Mouse (Mus musculus) heart, embryonic 11.5 days (tissue): ENCODE data around the gene Syt8. TPM values are rescaled to one million over a fixed set of nuclear protein-coding genes. Genes with fewer than 3 reads are reported as not detected.

ENCODE experiments used
- ATAC-seq: fragments of 200-750 bp; cut with Nextera tagmentation; replicated peaks from 2 replicates; pipeline ENCODE4 v1.8.0; 2017; ENCODE audit warnings: moderate library complexity; ENCODE audit not compliant: insufficient number of reproducible peaks, low FRiP score, low TSS enrichment
- H3K27ac ChIP-seq: fragments of 300-500 bp; sonication (generic); 2 replicates; pipeline ENCODE4 v1.5.1; 2014; ENCODE audit warnings: mild to moderate bottlenecking, low read depth, low read length
- H3K27me3 ChIP-seq: fragments of 300-500 bp; sonication (generic); 2 replicates; pipeline ENCODE4 v1.6.1; 2014; ENCODE audit warnings: mild to moderate bottlenecking, low read length, mixed read lengths; ENCODE audit not compliant: control insufficient read depth, insufficient read depth
- H3K36me3 ChIP-seq: fragments of 300-500 bp; sonication (generic); 2 replicates; pipeline ENCODE4 v1.6.1; 2014; ENCODE audit warnings: mild to moderate bottlenecking, low read length, moderate library complexity, mixed read lengths; ENCODE audit not compliant: control insufficient read depth, insufficient read depth
- H3K4me1 ChIP-seq: fragments of 300-500 bp; sonication (generic); 2 replicates; pipeline ENCODE4 v1.6.1; 2014; ENCODE audit warnings: low read length; ENCODE audit not compliant: control insufficient read depth, insufficient read depth
- H3K4me2 ChIP-seq: fragments of 300-500 bp; sonication (generic); 2 replicates; pipeline ENCODE4 v1.6.1; 2014; ENCODE audit warnings: mild to moderate bottlenecking, moderate library complexity
- H3K4me3 ChIP-seq: fragments of 300-500 bp; sonication (generic); 2 replicates; pipeline ENCODE4 v1.5.1; 2014; ENCODE audit warnings: low read depth, low read length
- H3K9ac ChIP-seq: fragments of 300-500 bp; sonication (generic); 2 replicates; pipeline ENCODE4 v1.6.1; 2014; ENCODE audit warnings: mild to moderate bottlenecking, low read depth, low read length, moderate library complexity
- H3K9me3 ChIP-seq: fragments of 300-500 bp; sonication (generic); replicated peaks from 2 replicates; pipeline ENCODE4 v1.6.1; 2016; ENCODE audit warnings: low read length; ENCODE audit not compliant: control insufficient read depth
- WGBS: fragments of 180-500 bp; shearing (Covaris S2); extraction: QIAGEN DNeasy Blood & Tissue Kit; methylation state at CpG from one replicate; pipeline ENCODE4 v1.1.7; 2014; ENCODE audit not compliant: insufficient replicate concordance; 5-methylcytosine and 5-hydroxymethylcytosine counted together
- polyA plus RNA-seq: library from polyadenylated mRNA; unstranded; fragments of >200 nt; fragmentation: Nextera tagmentation; extraction: Ambion mirVana; gene quantifications from 2 replicates; pipeline ENCODE4 v1.2.1, GENCODE M21; 2014

The Syt8 gene
- 0.26 and 0.31 TPM in 2 replicates for polyA plus RNA-seq

DNA sequence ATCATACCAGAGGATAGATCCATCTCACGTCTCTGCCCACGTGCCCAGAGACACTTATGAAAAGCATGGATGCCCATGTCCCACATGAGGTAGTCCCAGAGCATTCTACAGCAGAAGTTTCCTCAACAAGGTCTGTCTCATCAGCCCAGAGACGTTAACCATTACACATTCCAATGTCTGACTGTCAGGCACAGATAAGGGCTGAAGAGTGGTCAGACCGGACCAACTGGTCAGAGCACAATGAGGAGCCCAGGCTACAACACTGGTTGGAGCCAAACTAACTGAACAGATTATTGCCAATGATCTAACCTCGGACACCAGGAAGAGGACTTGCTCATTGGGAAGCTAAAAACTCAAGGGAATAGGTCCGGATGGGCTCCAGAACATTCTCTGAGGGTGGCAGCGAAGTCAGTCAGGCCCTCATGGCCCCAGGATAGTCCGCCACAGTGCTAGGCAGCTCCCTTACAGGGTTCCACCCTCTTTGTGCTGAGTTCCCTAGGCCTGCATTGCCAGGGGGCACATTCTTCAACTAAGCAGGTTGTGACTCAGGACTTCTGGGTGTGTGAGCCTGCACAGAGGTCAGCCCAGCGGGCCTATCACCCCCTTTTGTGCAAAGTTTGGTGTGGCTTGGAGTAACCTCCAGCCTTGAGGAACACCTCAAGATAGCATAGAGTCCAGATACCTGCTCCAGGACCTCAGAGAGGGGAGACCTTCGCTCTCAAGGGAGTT, at the start of gene Syt8:
Syt8 (plus strand) TSS at position 714 of the 729 bp plus-strand sequence.
- no peak within 1 kb of the TSS for H3K4me2 ChIP-seq
- H3K27me3 ChIP-seq: no peaks in the 10 kb centered on the region
- no peak for ATAC-seq
- H3K9me3 ChIP-seq: no peaks in the 10 kb centered on the region
- 61% methylated on average over 10 of the region's 10 CpGs for WGBS
- H3K9ac ChIP-seq: peak within 1 kb of the TSS; percentile 48; the same call in 1 of the 2 replicates
- H3K4me3 ChIP-seq: no peak within 1 kb of the TSS
- H3K27ac ChIP-seq: 0 out of 2 replicates have a peak within 1 kb of the TSS, but pooled peaks have one; percentile 47
- H3K36me3 ChIP-seq: no peaks in the 10 kb centered on the region
- peaks cover 24% of the 10 kb centered on the region for H3K4me1 ChIP-seq

DNA sequence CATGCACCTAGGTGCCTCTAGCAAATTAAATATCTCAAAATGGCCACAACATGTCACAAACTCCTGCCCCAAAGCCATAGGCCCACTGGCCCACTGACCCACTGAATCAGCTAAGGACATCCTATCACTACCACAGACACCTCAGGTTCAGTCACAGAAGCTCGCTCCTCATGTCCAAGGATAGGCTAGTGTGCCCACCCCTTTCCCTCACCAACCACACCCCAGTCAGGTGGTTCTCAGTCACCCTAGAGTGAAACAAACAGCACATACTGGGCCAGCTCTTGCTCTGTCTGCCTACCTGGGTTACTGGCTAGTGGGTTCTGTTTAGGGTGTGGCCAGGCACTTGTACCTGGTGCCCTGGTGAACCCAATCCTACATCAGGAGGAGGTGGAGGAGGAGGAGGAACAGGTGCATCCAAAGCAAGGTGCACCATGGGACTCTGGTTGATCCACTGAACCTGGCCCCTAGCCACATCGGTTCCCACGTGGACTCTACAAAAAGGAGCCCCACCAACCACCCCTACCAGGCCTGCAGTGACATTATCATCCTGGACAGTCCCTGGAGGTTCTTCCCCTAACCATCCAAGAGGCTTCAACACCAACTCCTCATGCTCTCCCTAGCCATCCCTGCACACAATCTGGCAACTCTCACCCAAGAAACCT, 48.8 kb upstream of the Syt8 start:
- H3K4me3 ChIP-seq: peak overlapping the region; percentile 91
- ATAC-seq: no peak
- peak overlapping the region; percentile 97 for H3K9ac ChIP-seq
- H3K4me2 ChIP-seq: peak overlapping the region; percentile 98
- no peaks in the 10 kb centered on the region for H3K27me3 ChIP-seq
- WGBS: 74% methylated on average over 3 of the region's 3 CpGs
- H3K9me3 ChIP-seq: no peaks in the 10 kb centered on the region
- H3K36me3 ChIP-seq: peaks cover 31% of the 10 kb centered on the region
- peaks cover 17% of the 10 kb centered on the region for H3K4me1 ChIP-seq
- H3K27ac ChIP-seq: peak overlapping the region; percentile 75; the same call in 1 of the 2 replicates

DNA sequence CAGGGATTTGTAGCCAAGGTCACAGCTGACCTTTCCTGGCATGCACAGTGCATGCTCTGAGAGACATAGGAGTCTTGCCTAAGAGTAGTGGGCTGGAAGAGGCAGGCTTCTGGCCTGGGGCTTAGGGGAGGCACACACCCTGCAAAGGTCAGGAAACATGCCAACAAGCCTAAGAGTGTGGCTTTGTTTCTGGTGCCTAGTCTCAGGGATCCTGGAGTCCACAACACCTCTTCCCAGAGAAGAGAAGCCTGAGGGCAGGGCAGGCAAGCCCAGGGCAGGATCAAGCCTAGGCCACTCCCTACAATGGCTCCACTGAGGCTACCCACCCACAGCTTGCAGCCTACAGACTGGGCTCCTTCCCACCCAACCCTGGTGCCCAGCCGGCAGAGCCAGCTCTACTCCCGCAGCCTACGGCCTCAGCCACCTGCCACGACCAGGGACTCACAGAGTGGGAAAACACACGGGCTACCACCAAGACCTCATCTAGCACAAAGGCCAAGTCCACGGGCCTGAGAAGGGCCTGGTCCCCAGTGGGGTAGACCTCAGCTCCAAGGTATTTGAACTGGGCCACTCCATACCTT, 47.9 kb upstream of the Syt8 start:
- Histone ChIP-seq H3K27me3 (no peaks in the 10 kb centered on the region), H3K9me3 (no peaks in the 10 kb centered on the region), H3K9ac (peak overlapping the region; percentile 97), H3K4me1 (peaks cover 17% of the 10 kb centered on the region), H3K36me3 (peaks cover 25% of the 10 kb centered on the region), H3K4me2 (peak overlapping the region; percentile 98), H3K4me3 (peak overlapping the region; percentile 91), H3K27ac (peak overlapping the region; percentile 75)
- 0 out of 2 replicates have a peak, but pooled peaks have one; percentile 37 for ATAC-seq
- WGBS: 50% methylated on average over 6 of the region's 6 CpGs

DNA sequence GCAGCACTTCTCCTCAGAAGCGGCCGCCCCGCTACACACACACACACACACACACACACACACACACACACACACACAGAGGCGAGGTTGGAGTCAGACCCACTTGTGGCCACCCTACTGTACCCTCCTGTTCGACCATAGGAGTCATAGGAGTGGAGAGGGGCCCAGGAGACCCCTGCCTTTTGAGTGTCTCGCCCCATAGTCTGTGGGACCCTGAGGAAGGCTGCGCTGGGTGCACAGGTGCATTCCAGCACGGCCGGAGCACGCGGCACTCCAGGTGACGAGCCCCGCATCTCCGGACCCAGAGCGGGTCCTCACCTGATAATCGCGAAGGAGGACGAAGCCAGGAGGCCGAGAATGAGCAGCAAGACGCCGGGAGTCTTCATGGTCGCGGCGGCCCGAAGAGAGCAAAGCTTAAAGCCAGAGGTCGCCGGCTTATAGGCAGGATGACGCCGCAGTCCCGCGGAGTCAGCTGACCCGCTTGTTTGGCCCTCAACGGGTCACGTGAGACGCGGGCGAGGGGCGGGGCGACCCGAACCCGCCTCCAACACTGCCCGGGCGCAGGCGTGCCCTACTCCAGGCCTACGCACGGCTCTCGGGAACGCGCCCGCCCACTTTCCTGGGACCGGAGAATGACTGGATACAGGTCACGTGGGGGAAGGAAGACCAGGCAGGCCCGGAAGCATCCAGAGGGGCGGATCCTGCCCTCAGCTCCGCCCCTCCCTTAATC, 47.1 kb upstream of the Syt8 start, which contains the start of gene Ctsd:
Ctsd (minus strand) TSS at position 620 of the 730 bp plus-strand sequence.
- Histone ChIP-seq H3K9ac (peak within 1 kb of the TSS; percentile 97), H3K27ac (peak within 1 kb of the TSS; percentile 75), H3K36me3 (peaks cover 16% of the 10 kb centered on the region), H3K27me3 (no peaks in the 10 kb centered on the region), H3K4me2 (peak within 1 kb of the TSS; percentile 98), H3K9me3 (no peaks in the 10 kb centered on the region), H3K4me3 (peak within 1 kb of the TSS; percentile 91), H3K4me1 (peaks cover 17% of the 10 kb centered on the region)
- peak; percentile 93 for ATAC-seq
- under 1% methylated on average over 55 of the region's 55 CpGs for WGBS

DNA sequence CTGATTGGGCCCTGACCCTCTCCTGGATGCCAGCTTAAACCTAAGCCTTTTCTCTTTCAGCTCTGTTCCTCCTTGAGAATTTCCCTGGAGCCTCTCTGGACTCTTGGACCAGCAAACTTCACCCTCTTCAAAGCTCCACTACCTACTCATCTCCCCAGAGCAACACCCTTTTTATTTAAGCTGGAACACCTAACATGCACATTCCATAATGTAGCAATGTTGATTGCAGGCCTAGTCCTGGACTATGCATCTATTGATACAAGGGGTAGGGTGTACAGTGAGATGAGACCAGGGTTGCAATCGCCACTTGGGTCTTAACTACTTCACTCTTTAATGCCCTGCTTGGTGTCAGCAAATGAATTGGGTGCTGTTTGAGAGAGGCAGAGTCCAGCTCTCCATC, 46.5 kb upstream of the Syt8 start:
- peak overlapping the region; percentile 30; the same call in 1 of the 2 replicates for H3K27ac ChIP-seq
- H3K4me2 ChIP-seq: peak overlapping the region; percentile 98
- ATAC-seq: no peak

DNA sequence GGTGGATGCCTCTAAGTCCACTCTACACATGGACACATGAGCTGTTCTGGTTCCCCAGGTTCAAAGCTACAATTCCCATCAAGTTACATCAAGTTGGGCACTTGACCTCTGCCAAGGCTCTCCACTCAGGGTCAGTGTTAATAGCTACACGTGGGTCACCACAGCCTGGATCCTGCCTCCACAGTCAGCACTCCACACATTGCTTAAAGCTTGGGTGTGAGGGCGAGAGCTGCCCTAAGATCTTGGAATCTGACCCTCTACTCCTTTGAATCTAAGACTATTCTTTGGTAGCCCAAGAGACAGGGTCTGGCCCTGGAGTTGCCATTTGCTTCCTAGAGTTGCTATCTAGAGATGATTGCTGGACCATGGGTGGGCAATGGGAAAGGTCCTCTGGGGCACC, 45.9 kb upstream of the Syt8 start:
- H3K9ac ChIP-seq: no peak overlapping the region
- peaks cover 17% of the 10 kb centered on the region for H3K4me1 ChIP-seq
- no peaks in the 10 kb centered on the region for H3K27me3 ChIP-seq
- peak overlapping the region; percentile 30; the same call in 1 of the 2 replicates for H3K27ac ChIP-seq
- no peak overlapping the region for H3K4me3 ChIP-seq
- 87% methylated on average over 2 of the region's 2 CpGs for WGBS
- H3K4me2 ChIP-seq: no peak overlapping the region
- ATAC-seq: no peak
- peaks cover 8% of the 10 kb centered on the region for H3K36me3 ChIP-seq
- H3K9me3 ChIP-seq: no peaks in the 10 kb centered on the region

More for the DNA sequence above, 46.5 kb upstream of the Syt8 start:
- Histone ChIP-seq H3K9ac (0 out of 2 replicates have a peak overlapping the region, but pooled peaks have one; percentile 23), H3K4me1 (peaks cover 17% of the 10 kb centered on the region), H3K4me3 (peak overlapping the region; percentile 91), H3K27me3 (no peaks in the 10 kb centered on the region), H3K9me3 (no peaks in the 10 kb centered on the region), H3K36me3 (peaks cover 12% of the 10 kb centered on the region)
- WGBS: 93% methylated on average over 1 of the region's 1 CpGs

DNA sequence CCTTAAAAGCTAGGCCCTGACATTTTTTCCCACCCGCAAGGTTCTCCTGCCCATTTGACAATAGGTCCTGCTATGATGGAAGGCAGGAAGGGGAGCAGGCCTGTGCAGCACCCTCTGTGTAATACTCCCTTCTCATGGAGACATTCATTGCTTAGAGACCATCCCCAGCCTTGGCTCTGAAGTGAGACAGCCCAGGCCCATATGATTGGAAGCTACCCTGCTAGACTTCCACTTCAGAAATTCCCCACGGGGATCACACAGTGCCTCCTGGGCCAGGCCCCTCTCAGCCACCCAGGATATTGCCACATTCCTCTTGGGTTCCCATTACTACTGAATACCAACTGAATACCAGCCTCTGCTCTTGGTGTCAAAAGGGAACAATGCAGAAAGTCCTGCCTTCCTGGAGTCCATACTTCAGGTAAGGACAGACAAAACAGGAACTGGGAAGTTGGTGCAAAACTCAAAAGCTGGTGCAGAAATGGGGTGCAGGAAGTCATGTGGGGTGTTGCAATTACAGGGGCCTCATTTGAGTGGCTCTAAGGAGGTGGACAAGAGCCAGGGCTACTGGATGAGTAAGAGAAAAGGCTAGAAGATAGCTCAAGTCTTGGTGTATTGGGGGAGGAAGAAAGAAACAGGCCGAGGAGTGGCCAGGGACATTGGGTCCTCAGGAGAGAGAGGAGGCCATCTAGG, 44.5 kb upstream of the Syt8 start:
- ATAC-seq: no peak
- WGBS: 74% methylated on average over 3 of the region's 3 CpGs
- no peak overlapping the region for H3K9ac ChIP-seq
- H3K27ac ChIP-seq: no peak overlapping the region
- H3K9me3 ChIP-seq: no peaks in the 10 kb centered on the region
- H3K4me2 ChIP-seq: no peak overlapping the region
- H3K4me3 ChIP-seq: no peak overlapping the region
- H3K27me3 ChIP-seq: no peaks in the 10 kb centered on the region
- H3K36me3 ChIP-seq: peaks cover 3% of the 10 kb centered on the region; the same call in 1 of the 2 replicates
- H3K4me1 ChIP-seq: peaks cover 17% of the 10 kb centered on the region
